Mouse (Mus musculus): ENCODE measurements around the gene Ess2. TPM values are rescaled to one million over a fixed set of nuclear protein-coding genes. Genes with fewer than 3 reads are reported as not detected.

Gene Ess2
- polyA plus RNA-seq, 1 experiment, result 45.5 TPM

GRCm38 (mm10) chr16:17898462-17898861, 12.7 kb downstream of the Ess2 start, which contains the start of the genes Dgcr2 and Tssk2:
TSS of gene Dgcr2 (minus strand) at chr16:17898562.
TSS of gene Tssk2 (plus strand) at chr16:17898637.
- H3K36me3 ChIP-seq (ENCODE audit: control insufficient read depth, insufficient read depth, low read length), result peaks cover 26% of the 10 kb centered on the region
- 95% methylated on average over 14 of the region's 14 CpGs for WGBS
- TF ChIP-seq POLR2A (IDR thresholded peaks at IDR 0.05; ENCODE audit: control insufficient read depth, extremely low read depth, insufficient read depth, low read length, poor library complexity), result no peak
- TF ChIP-seq CTCF (IDR thresholded peaks at IDR 0.05; ENCODE audit: borderline replicate concordance, control insufficient read depth, extremely low read depth, insufficient read depth, low read length, poor library complexity), result no peak
- no peak for DNase-seq
- H3K27me3 ChIP-seq (ENCODE audit: control insufficient read depth, insufficient read depth, low read length), result no peaks in the 10 kb centered on the region
- no peaks in the 10 kb centered on the region for H3K4me1 ChIP-seq (replicated peaks; ENCODE audit: control insufficient read depth, insufficient read depth, low read length)
- H3K27ac ChIP-seq (ENCODE audit: control insufficient read depth, insufficient read depth, low read length), result no peak within 1 kb of the TSS
- H3K4me3 ChIP-seq (ENCODE audit: control insufficient read depth, insufficient read depth, low read length), result no peak within 1 kb of the TSS

- Histone ChIP-seq H3K36me3 (ENCODE audit: control insufficient read depth, insufficient read depth, low read length) (peaks cover 4% of the 10 kb centered on the region), H3K27ac (ENCODE audit: control insufficient read depth, insufficient read depth, low read length) (no peak overlapping the region), H3K4me3 (ENCODE audit: control insufficient read depth, insufficient read depth, low read length) (no peak overlapping the region), H3K27me3 (ENCODE audit: control insufficient read depth, insufficient read depth, low read length) (no peaks in the 10 kb centered on the region), H3K4me1 (replicated peaks; ENCODE audit: control insufficient read depth, insufficient read depth, low read length) (no peaks in the 10 kb centered on the region)
- no peak for DNase-seq
- TF ChIP-seq POLR2A (IDR thresholded peaks at IDR 0.05; ENCODE audit: control insufficient read depth, extremely low read depth, insufficient read depth, low read length, poor library complexity), result no peak
- no peak for TF ChIP-seq CTCF (IDR thresholded peaks at IDR 0.05; ENCODE audit: borderline replicate concordance, control insufficient read depth, extremely low read depth, insufficient read depth, low read length, poor library complexity)
Observed at GRCm38 (mm10) chr16:17896091-17896490, 15.1 kb downstream of the Ess2 start.

GRCm38 (mm10) chr16:17893923-17894322, 17.2 kb downstream of the Ess2 start, which contains the start of gene Tssk1:
TSS of gene Tssk1 (plus strand) at chr16:17894223.
- Histone ChIP-seq H3K27me3 (ENCODE audit: control insufficient read depth, insufficient read depth, low read length) (no peaks in the 10 kb centered on the region), H3K4me3 (ENCODE audit: control insufficient read depth, insufficient read depth, low read length) (no peak within 1 kb of the TSS), H3K36me3 (ENCODE audit: control insufficient read depth, insufficient read depth, low read length) (no peaks in the 10 kb centered on the region), H3K4me1 (replicated peaks; ENCODE audit: control insufficient read depth, insufficient read depth, low read length) (peaks cover 12% of the 10 kb centered on the region), H3K27ac (ENCODE audit: control insufficient read depth, insufficient read depth, low read length) (no peak within 1 kb of the TSS)
- DNase-seq, result no peak
- 91% methylated on average over 2 of the region's 2 CpGs for WGBS
- TF ChIP-seq POLR2A (IDR thresholded peaks at IDR 0.05; ENCODE audit: control insufficient read depth, extremely low read depth, insufficient read depth, low read length, poor library complexity) (no peak), CTCF (IDR thresholded peaks at IDR 0.05; ENCODE audit: borderline replicate concordance, control insufficient read depth, extremely low read depth, insufficient read depth, low read length, poor library complexity) (no peak)

- Histone ChIP-seq H3K4me1 (replicated peaks; ENCODE audit: control insufficient read depth, insufficient read depth, low read length) (peaks cover 12% of the 10 kb centered on the region), H3K27ac (ENCODE audit: control insufficient read depth, insufficient read depth, low read length) (no peak overlapping the region), H3K4me3 (ENCODE audit: control insufficient read depth, insufficient read depth, low read length) (no peak overlapping the region), H3K27me3 (ENCODE audit: control insufficient read depth, insufficient read depth, low read length) (no peaks in the 10 kb centered on the region), H3K36me3 (ENCODE audit: control insufficient read depth, insufficient read depth, low read length) (no peaks in the 10 kb centered on the region)
- TF ChIP-seq CTCF (IDR thresholded peaks at IDR 0.05; ENCODE audit: borderline replicate concordance, control insufficient read depth, extremely low read depth, insufficient read depth, low read length, poor library complexity) (no peak), POLR2A (IDR thresholded peaks at IDR 0.05; ENCODE audit: control insufficient read depth, extremely low read depth, insufficient read depth, low read length, poor library complexity) (no peak)
- DNase-seq, result no peak
- WGBS, result 62% methylated on average over 3 of the region's 3 CpGs
Observed at GRCm38 (mm10) chr16:17892606-17893005, 18.5 kb downstream of the Ess2 start.

- Histone ChIP-seq H3K27me3 (ENCODE audit: control insufficient read depth, insufficient read depth, low read length) (no peaks in the 10 kb centered on the region), H3K4me3 (ENCODE audit: control insufficient read depth, insufficient read depth, low read length) (peak within 1 kb of the TSS; percentile 88), H3K27ac (ENCODE audit: control insufficient read depth, insufficient read depth, low read length) (peak within 1 kb of the TSS; percentile 48), H3K36me3 (ENCODE audit: control insufficient read depth, insufficient read depth, low read length) (no peaks in the 10 kb centered on the region), H3K4me1 (replicated peaks; ENCODE audit: control insufficient read depth, insufficient read depth, low read length) (peaks cover 12% of the 10 kb centered on the region)
- peak; percentile 91 for TF ChIP-seq POLR2A (IDR thresholded peaks at IDR 0.05; ENCODE audit: control insufficient read depth, extremely low read depth, insufficient read depth, low read length, poor library complexity)
- no peak for TF ChIP-seq CTCF (IDR thresholded peaks at IDR 0.05; ENCODE audit: borderline replicate concordance, control insufficient read depth, extremely low read depth, insufficient read depth, low read length, poor library complexity)
- DNase-seq, result peak; percentile 100
- under 1% methylated on average over 38 of the region's 38 CpGs for WGBS
Observed at GRCm38 (mm10) chr16:17891567-17891959, 19.6 kb downstream of the Ess2 start, which contains the start of gene Gm20518. TSS of gene Gm20518 (minus strand) at chr16:17891671.

GRCm38 (mm10) chr16:17890917-17891566, 20.1 kb downstream of the Ess2 start:
- TF ChIP-seq POLR2A (IDR thresholded peaks at IDR 0.05; ENCODE audit: control insufficient read depth, extremely low read depth, insufficient read depth, low read length, poor library complexity) (no peak), CTCF (IDR thresholded peaks at IDR 0.05; ENCODE audit: borderline replicate concordance, control insufficient read depth, extremely low read depth, insufficient read depth, low read length, poor library complexity) (no peak)
- Histone ChIP-seq H3K27ac (ENCODE audit: control insufficient read depth, insufficient read depth, low read length) (peak overlapping the region; percentile 48), H3K27me3 (ENCODE audit: control insufficient read depth, insufficient read depth, low read length) (no peaks in the 10 kb centered on the region), H3K4me1 (replicated peaks; ENCODE audit: control insufficient read depth, insufficient read depth, low read length) (peaks cover 12% of the 10 kb centered on the region), H3K4me3 (ENCODE audit: control insufficient read depth, insufficient read depth, low read length) (peak overlapping the region; percentile 88), H3K36me3 (ENCODE audit: control insufficient read depth, insufficient read depth, low read length) (no peaks in the 10 kb centered on the region)
- peak; percentile 43 for DNase-seq
- under 1% methylated on average over 44 of the region's 44 CpGs for whole genome bisulfite sequencing
